Mouse (Mus musculus): ENCODE data around the gene Sf3b5. TPM values are rescaled to one million over a fixed set of nuclear protein-coding genes. Genes with fewer than 3 reads are reported as not detected.

Sf3b5 gene
- 34.5 TPM in 2 replicates for polyA plus RNA-seq (2015; fragmentation: Nextera tagmentation; extraction: Ambion mirVana)

GRCm38 (mm10) chr10:13005043-13005442 lies at the start of gene Sf3b5:
Gene Sf3b5 (plus strand): TSS chr10:13005343.
- no peak within 1 kb of the TSS for H3K9ac ChIP-seq (ENCODE audit: low read length)
- WGBS = 86% methylated on average over 3 of the region's 3 CpGs
- H3K4me2 ChIP-seq (ENCODE audit: low read depth, low read length) = no peak within 1 kb of the TSS
- no peaks in the 10 kb centered on the region for H3K27me3 ChIP-seq (ENCODE audit: control insufficient read depth, insufficient read depth, low read depth, low read length)
- H3K9me3 ChIP-seq (ENCODE audit: control insufficient read depth, low read length) = no peaks in the 10 kb centered on the region
- no peaks in the 10 kb centered on the region for H3K36me3 ChIP-seq (ENCODE audit: control insufficient read depth, insufficient read depth, low read length)
- H3K4me3 ChIP-seq (ENCODE audit: low read length) = no peak within 1 kb of the TSS
- ATAC-seq (ENCODE audit: low read depth) = no peak
- H3K27ac ChIP-seq (ENCODE audit: low read length) = no peak within 1 kb of the TSS
- peaks cover 10% of the 10 kb centered on the region for H3K4me1 ChIP-seq (replicated peaks; ENCODE audit: control insufficient read depth, insufficient read depth, low read length)

- Histone ChIP-seq H3K4me3 (ENCODE audit: low read length) (no peak overlapping the region), H3K9ac (ENCODE audit: low read length) (no peak overlapping the region), H3K9me3 (ENCODE audit: control insufficient read depth, low read length) (0 out of 2 replicates have a peak, but pooled peaks cover 2% of the 10 kb centered on the region), H3K4me1 (replicated peaks; ENCODE audit: control insufficient read depth, insufficient read depth, low read length) (no peaks in the 10 kb centered on the region), H3K27ac (ENCODE audit: low read length) (no peak overlapping the region), H3K4me2 (ENCODE audit: low read depth, low read length) (no peak overlapping the region), H3K36me3 (ENCODE audit: control insufficient read depth, insufficient read depth, low read length) (no peaks in the 10 kb centered on the region), H3K27me3 (ENCODE audit: control insufficient read depth, insufficient read depth, low read depth, low read length) (no peaks in the 10 kb centered on the region)
- ATAC-seq (ENCODE audit: low read depth) = no peak
- WGBS = 34% methylated on average over 1 of the region's 1 CpGs
Observed at GRCm38 (mm10) chr10:12955831-12956230, 49.3 kb upstream of the Sf3b5 start.

- no peaks in the 10 kb centered on the region for H3K36me3 ChIP-seq (ENCODE audit: control insufficient read depth, insufficient read depth, low read length)
- no peak overlapping the region for H3K4me2 ChIP-seq (ENCODE audit: low read depth, low read length)
- 0 out of 2 replicates have a peak, but pooled peaks cover 2% of the 10 kb centered on the region for H3K9me3 ChIP-seq (ENCODE audit: control insufficient read depth, low read length)
- no peak overlapping the region for H3K27ac ChIP-seq (ENCODE audit: low read length)
- no peaks in the 10 kb centered on the region for H3K27me3 ChIP-seq (ENCODE audit: control insufficient read depth, insufficient read depth, low read depth, low read length)
- no peak overlapping the region for H3K4me3 ChIP-seq (ENCODE audit: low read length)
- H3K4me1 ChIP-seq (replicated peaks; ENCODE audit: control insufficient read depth, insufficient read depth, low read length) = no peaks in the 10 kb centered on the region
- H3K9ac ChIP-seq (ENCODE audit: low read length) = no peak overlapping the region
- no peak for ATAC-seq (ENCODE audit: low read depth)
- WGBS = 66% methylated on average over 4 of the region's 4 CpGs
Observed at GRCm38 (mm10) chr10:12957271-12957670, 47.9 kb upstream of the Sf3b5 start.

DNA sequence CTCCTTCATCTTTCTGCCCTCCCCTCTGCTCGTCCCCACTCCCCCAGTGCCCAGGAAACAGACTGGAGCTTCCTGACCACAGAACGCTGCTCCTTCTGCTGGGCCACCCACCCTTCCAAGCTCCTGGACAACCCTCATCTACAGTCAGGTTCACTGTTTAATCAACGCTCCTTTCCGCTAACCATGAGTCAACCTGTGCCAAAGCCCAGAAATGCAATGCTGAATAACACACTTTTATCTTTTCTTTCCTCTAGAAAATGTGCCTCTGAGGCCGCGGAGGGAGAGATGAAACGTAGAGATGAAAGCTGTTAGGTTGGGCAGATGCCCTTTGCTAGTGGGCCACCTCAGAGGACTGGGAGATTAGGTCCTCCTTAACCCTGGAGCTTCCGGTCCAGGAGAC lies 43.6 kb upstream of the Sf3b5 start:
- no peak overlapping the region for H3K27ac ChIP-seq (ENCODE audit: low read length)
- H3K4me2 ChIP-seq (ENCODE audit: low read depth, low read length) = no peak overlapping the region
- H3K4me1 ChIP-seq (replicated peaks; ENCODE audit: control insufficient read depth, insufficient read depth, low read length) = 0 out of 2 replicates have a peak, but pooled peaks cover 5% of the 10 kb centered on the region
- H3K9ac ChIP-seq (ENCODE audit: low read length) = no peak overlapping the region
- H3K4me3 ChIP-seq (ENCODE audit: low read length) = no peak overlapping the region
- H3K9me3 ChIP-seq (ENCODE audit: control insufficient read depth, low read length) = 0 out of 2 replicates have a peak, but pooled peaks cover 2% of the 10 kb centered on the region
- H3K27me3 ChIP-seq (ENCODE audit: control insufficient read depth, insufficient read depth, low read depth, low read length) = peaks cover 3% of the 10 kb centered on the region; the same call in 1 of the 2 replicates
- no peaks in the 10 kb centered on the region for H3K36me3 ChIP-seq (ENCODE audit: control insufficient read depth, insufficient read depth, low read length)
- 69% methylated on average over 8 of the region's 8 CpGs for WGBS
- no peak for ATAC-seq (ENCODE audit: low read depth)

DNA sequence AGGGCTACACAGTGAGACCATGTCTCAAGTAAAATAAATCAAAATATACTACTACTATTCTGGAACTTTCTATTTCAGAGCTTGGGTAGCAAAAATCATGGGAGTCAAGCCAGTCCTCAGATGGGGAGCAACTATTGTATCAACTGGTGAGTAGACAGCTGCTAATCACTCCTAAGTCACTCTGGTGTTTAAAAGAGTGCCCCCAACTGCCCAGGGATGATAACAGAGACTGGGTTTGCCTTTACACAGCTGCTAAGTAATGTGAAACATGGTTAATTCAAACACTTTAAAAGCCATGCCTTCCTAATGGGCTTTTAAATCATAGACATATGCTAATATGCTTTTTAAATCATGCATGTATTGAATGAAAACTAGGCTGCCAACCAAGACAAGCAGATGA lies 42.9 kb upstream of the Sf3b5 start:
- Histone ChIP-seq H3K4me1 (replicated peaks; ENCODE audit: control insufficient read depth, insufficient read depth, low read length) (0 out of 2 replicates have a peak, but pooled peaks cover 5% of the 10 kb centered on the region), H3K27me3 (ENCODE audit: control insufficient read depth, insufficient read depth, low read depth, low read length) (peaks cover 3% of the 10 kb centered on the region; the same call in 1 of the 2 replicates), H3K4me2 (ENCODE audit: low read depth, low read length) (no peak overlapping the region), H3K27ac (ENCODE audit: low read length) (no peak overlapping the region), H3K36me3 (ENCODE audit: control insufficient read depth, insufficient read depth, low read length) (no peaks in the 10 kb centered on the region), H3K9ac (ENCODE audit: low read length) (no peak overlapping the region), H3K9me3 (ENCODE audit: control insufficient read depth, low read length) (0 out of 2 replicates have a peak, but pooled peaks cover 2% of the 10 kb centered on the region), H3K4me3 (ENCODE audit: low read length) (no peak overlapping the region)
- no peak for ATAC-seq (ENCODE audit: low read depth)

- H3K4me1 ChIP-seq (replicated peaks; ENCODE audit: control insufficient read depth, insufficient read depth, low read length) = 0 out of 2 replicates have a peak, but pooled peaks cover 5% of the 10 kb centered on the region
- H3K36me3 ChIP-seq (ENCODE audit: control insufficient read depth, insufficient read depth, low read length) = no peaks in the 10 kb centered on the region
- H3K9me3 ChIP-seq (ENCODE audit: control insufficient read depth, low read length) = 0 out of 2 replicates have a peak, but pooled peaks cover 2% of the 10 kb centered on the region
- peak overlapping the region; percentile 78 for H3K4me3 ChIP-seq (ENCODE audit: low read length)
- H3K4me2 ChIP-seq (ENCODE audit: low read depth, low read length) = peak overlapping the region; percentile 96
- no peak overlapping the region for H3K27ac ChIP-seq (ENCODE audit: low read length)
- no peak; the same call in 1 of the 2 replicates for ATAC-seq (ENCODE audit: low read depth)
- 6% methylated on average over 29 of the region's 29 CpGs for WGBS
- H3K9ac ChIP-seq (ENCODE audit: low read length) = peak overlapping the region; percentile 71
- peaks cover 3% of the 10 kb centered on the region; the same call in 1 of the 2 replicates for H3K27me3 ChIP-seq (ENCODE audit: control insufficient read depth, insufficient read depth, low read depth, low read length)
Observed at GRCm38 (mm10) chr10:12963362-12964147, 41.6 kb upstream of the Sf3b5 start.

- H3K36me3 ChIP-seq (ENCODE audit: control insufficient read depth, insufficient read depth, low read length) = no peaks in the 10 kb centered on the region
- peak within 1 kb of the TSS; percentile 71 for H3K9ac ChIP-seq (ENCODE audit: low read length)
- H3K27ac ChIP-seq (ENCODE audit: low read length) = no peak within 1 kb of the TSS
- WGBS = 3% methylated on average over 56 of the region's 56 CpGs
- 0 out of 2 replicates have a peak, but pooled peaks cover 2% of the 10 kb centered on the region for H3K9me3 ChIP-seq (ENCODE audit: control insufficient read depth, low read length)
- H3K4me3 ChIP-seq (ENCODE audit: low read length) = peak within 1 kb of the TSS; percentile 78
- H3K27me3 ChIP-seq (ENCODE audit: control insufficient read depth, insufficient read depth, low read depth, low read length) = peaks cover 3% of the 10 kb centered on the region; the same call in 1 of the 2 replicates
- ATAC-seq (ENCODE audit: low read depth) = peak; percentile 96
- peak within 1 kb of the TSS; percentile 96 for H3K4me2 ChIP-seq (ENCODE audit: low read depth, low read length)
- H3K4me1 ChIP-seq (replicated peaks; ENCODE audit: control insufficient read depth, insufficient read depth, low read length) = 0 out of 2 replicates have a peak, but pooled peaks cover 5% of the 10 kb centered on the region
Observed at GRCm38 (mm10) chr10:12964151-12965075, 40.7 kb upstream of the Sf3b5 start, which contains the start of gene Stx11. Gene Stx11 (minus strand): TSS chr10:12964298.

GRCm38 (mm10) chr10:12965669-12966180 lies 39.4 kb upstream of the Sf3b5 start:
- ATAC-seq (ENCODE audit: low read depth) = no peak
- 0 out of 2 replicates have a peak, but pooled peaks cover 5% of the 10 kb centered on the region for H3K4me1 ChIP-seq (replicated peaks; ENCODE audit: control insufficient read depth, insufficient read depth, low read length)
- H3K4me3 ChIP-seq (ENCODE audit: low read length) = no peak overlapping the region
- H3K4me2 ChIP-seq (ENCODE audit: low read depth, low read length) = no peak overlapping the region
- peaks cover 3% of the 10 kb centered on the region; the same call in 1 of the 2 replicates for H3K27me3 ChIP-seq (ENCODE audit: control insufficient read depth, insufficient read depth, low read depth, low read length)
- no peak overlapping the region for H3K27ac ChIP-seq (ENCODE audit: low read length)
- H3K9me3 ChIP-seq (ENCODE audit: control insufficient read depth, low read length) = no peaks in the 10 kb centered on the region
- no peak overlapping the region for H3K9ac ChIP-seq (ENCODE audit: low read length)
- H3K36me3 ChIP-seq (ENCODE audit: control insufficient read depth, insufficient read depth, low read length) = no peaks in the 10 kb centered on the region
- WGBS = 59% methylated on average over 5 of the region's 5 CpGs
